Mouse (Mus musculus) heart, postnatal 10 days (tissue): ENCODE results near the gene Hist1h4k. TPM values are rescaled to one million over a fixed set of nuclear protein-coding genes. Genes with fewer than 3 reads are reported as not detected.
"Not testable (repeated sequence)": the region's sequence is repeated elsewhere in the genome, so short reads cannot be mapped to it uniquely, and the experiment has no call there.

Experiments used
- DNase-seq, 2 experiments: peaks; one replicate each; pipeline ENCODE4 v3.0.0; 2021
- intact Hi-C: fragments of 180-260 bp; cut with DNase I; formaldehyde crosslinking; loops from one replicate; pipeline ENCODE4 v1.15.1; 2025
- total RNA-seq, 2 experiments: library from RNA; stranded (reverse); gene quantifications; 2 replicates each; pipeline ENCODE4 v1.2.3; 2021

Hist1h4k gene
- 100 to 1,000 TPM; 426 to 466 TPM for total RNA-seq

DNA sequence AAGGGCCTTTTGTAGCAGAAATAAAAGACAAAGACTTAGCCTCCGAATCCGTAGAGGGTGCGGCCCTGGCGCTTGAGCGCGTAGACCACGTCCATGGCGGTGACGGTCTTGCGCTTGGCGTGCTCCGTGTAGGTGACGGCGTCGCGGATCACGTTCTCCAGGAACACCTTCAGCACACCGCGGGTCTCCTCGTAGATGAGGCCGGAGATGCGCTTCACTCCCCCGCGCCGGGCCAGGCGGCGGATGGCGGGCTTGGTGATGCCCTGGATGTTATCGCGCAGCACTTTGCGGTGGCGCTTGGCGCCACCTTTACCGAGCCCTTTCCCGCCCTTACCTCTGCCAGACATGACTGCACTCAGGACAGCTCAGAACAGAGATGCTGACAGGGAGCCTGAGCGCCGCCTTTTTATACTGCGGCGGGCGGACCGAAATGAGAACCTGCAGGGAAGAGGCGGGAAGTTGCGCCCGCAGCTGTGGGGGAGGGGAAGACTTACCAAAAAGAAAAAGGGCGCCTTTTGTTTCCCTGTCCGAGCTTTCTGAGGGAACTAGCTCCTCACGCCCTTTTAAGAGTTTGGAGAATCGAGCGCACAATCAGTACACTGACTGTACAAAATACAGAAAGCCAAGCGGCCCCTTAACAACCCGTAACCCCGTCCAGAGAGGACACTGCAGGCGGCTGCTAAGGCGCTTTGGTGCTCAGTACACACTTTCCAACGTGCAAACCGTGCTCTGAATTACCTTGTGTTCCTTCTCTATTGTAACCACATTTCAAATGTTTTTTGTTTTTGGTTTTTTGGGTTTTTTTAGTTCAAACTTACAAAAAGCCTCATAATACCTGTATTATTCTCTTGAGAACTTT lies at the start of gene Hist1h4k:
Hist1h4k (minus strand) TSS at position 347 of the 859 bp plus-strand sequence.
- intact Hi-C loops, result loop anchor here (10.0 kb wide), 1 partner anchor 2004 kb away; the partner anchor contains the start of genes Hist1h2ab, Hist1h3b and Hist1h4b
- peak; percentile 91 to 93 for DNase-seq

GRCm38 (mm10) chr13:21797163-21797562 lies 46.9 kb upstream of the Hist1h4k start:
- DNase-seq, intact Hi-C loops: not testable (repeated sequence)

- intact Hi-C loops, result no loop called here
- no peak for DNase-seq
These were observed 45.3 kb upstream of the Hist1h4k start for GRCm38 (mm10) chr13:21795584-21795983.

GRCm38 (mm10) chr13:21790601-21791283 lies 40.4 kb upstream of the Hist1h4k start:
- DNase-seq, result no peak
- intact Hi-C loops, result no loop called here

DNA sequence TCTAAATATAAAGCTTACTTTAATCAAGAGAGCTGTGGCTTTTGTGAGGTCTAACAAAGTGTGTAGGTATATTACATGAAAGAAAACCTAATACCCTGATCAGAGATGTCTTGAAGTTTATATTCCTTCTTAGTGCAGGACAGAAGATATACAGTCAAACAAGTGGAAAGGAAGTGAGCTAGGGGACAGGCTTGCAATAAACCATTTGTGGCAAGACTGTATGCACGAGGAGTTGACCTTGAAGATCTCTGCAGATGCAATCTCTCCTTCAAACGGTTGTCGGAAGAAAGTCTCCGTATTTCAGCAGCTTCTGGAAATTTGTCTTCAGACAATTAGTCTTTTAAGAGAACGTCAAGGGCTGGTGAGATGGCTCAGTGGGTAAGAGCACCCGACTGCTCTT lies 39.6 kb upstream of the Hist1h4k start:
- DNase-seq, result no peak
- intact Hi-C loops, result no loop called here

DNA sequence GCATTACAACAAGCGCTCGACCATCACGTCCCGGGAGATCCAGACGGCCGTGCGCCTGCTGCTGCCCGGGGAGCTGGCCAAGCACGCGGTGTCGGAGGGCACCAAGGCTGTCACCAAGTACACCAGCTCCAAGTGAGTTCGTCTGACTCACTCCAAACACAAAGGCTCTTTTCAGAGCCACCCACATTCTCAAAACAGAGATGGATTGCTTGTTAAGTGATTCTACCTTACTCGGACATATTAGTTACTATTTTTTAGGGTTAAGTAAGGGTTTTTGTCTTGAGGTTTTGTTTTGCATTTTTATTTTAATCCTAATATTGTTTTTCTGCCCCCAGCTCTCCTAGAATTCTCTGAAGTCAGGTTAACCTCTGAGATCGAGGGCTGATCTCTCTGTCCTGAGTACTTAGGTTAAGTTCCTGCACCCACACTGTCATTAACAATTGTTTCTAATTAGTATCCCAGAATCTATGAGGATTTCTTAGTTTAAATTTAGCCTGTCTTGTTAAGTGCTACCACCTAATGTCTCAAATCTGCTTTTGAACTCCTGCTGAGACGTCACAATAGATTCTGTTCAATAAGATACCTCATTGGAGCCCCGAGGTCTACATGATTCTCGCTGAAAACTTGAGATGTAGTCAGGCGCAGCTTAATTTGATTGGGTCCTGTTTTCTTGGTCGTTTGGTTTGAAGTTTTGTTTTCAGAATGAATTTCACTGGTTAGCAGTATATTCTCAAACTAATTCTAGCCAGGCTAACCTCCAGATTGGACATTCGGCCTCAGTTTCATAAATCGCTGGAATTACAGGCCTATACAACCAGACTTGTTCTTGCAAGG lies 37.7 kb upstream of the Hist1h4k start:
- intact Hi-C loops, result no loop called here
- peak in 1 of 2 experiments; percentile 12 for DNase-seq

- intact Hi-C loops, result not testable (repeated sequence)
- DNase-seq, result peak; percentile 96
These were observed 36.8 kb upstream of the Hist1h4k start, which contains the start of the genes Hist1h2an and Hist1h2bp for GRCm38 (mm10) chr13:21786899-21787629. Hist1h2an (minus strand) TSS chr13:21787218. Hist1h2bp (plus strand) TSS chr13:21787461.

GRCm38 (mm10) chr13:21786189-21786898 lies 36.0 kb upstream of the Hist1h4k start:
- intact Hi-C loops, result no loop called here
- no peak for DNase-seq

- intact Hi-C loops, result loop anchor here (2.0 kb wide), 1 partner anchor 74 kb away; no protein-coding TSS in a partner anchor
- DNase-seq, result no peak
These were observed 34.0 kb upstream of the Hist1h4k start for GRCm38 (mm10) chr13:21784311-21784710.

- peak; percentile 35 to 63 for DNase-seq
- intact Hi-C loops, result loop anchor here (2.0 kb wide), 1 partner anchor 73 kb away; no protein-coding TSS in a partner anchor
These were observed 33.4 kb upstream of the Hist1h4k start for GRCm38 (mm10) chr13:21783734-21784161.

DNA sequence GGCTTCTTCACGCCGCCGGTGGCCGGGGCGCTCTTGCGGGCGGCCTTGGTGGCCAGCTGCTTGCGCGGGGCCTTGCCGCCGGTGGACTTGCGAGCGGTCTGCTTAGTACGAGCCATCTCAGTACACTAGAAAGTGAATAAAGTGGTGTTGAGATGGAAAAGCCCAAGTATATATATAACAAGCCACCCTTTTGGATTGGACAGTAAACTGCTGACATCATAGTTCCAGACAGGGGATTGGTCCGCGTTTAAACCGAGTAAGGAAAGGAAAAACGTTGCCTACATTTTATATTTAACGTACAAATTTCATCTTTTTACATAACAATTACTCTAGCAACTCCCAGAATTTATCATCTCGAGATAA lies 32.9 kb upstream of the Hist1h4k start, which contains the start of gene Hist1h3i:
Hist1h3i (minus strand) TSS at position 116 of the 363 bp plus-strand sequence.
- peak; percentile 80 to 81 for DNase-seq
- intact Hi-C loops, result no loop called here

DNA sequence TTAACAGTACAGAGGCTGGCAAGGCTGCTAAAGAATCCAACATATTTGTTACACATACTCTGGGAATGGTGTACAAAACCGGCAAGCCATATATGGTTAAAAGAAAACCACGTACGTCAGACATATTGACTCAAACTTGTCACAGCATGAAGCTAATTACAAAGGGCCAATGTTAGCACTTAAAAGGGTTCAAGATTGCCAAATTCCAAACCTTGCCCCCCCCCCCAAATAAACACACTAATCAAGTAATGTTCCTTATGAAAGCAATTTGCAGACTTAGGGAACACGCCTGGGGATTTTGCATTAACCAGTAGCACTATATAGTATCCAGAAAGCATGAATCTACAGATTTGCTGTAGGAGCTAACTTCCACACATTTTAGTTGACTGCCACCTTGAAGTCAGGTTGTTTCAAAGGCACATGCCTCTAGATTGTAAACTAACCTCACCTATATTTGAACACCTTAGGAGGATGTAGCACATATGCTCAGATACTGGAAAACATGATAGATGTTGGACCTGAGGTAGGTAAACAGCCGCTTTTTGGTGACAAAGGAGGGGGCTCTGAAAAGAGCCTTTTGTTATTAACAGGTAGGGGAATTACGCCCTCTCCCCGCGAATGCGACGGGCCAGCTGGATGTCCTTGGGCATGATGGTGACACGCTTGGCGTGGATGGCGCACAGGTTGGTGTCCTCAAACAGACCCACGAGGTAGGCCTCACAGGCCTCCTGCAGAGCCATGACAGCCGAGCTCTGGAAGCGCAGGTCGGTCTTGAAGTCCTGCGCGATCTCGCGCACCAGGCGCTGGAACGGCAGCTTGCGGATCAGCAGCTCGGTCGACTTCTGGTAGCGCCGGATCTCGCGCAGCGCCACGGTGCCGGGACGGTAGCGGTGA lies 32.3 kb upstream of the Hist1h4k start:
- intact Hi-C loops, result not testable (repeated sequence)
- peak in 1 of 2 experiments; percentile 38 for DNase-seq

DNA sequence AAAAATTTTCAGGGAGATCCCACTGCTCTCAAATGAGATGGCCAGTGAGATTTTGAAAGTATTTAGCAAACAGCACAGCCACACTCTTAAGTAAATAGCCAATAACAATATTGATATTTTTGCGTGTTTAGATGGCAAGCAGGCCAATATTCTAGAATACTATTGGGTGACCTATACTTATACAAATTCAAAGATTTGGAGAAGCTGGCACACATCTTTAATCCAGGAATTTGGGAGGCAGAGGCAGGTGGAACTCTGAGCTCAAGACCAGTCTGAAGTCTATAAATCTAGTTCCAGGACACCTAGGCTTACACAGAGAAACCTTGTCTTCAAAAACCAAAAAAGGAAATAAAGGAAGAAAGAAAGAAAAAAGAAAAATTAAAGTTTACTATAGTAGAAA lies 31.3 kb upstream of the Hist1h4k start:
- no peak for DNase-seq
- intact Hi-C loops, result loop anchor here (2.0 kb wide), 1 partner anchor 29 kb away; the partner anchor contains the start of gene Hist1h2ak

- intact Hi-C loops, result loop anchor here (2.0 kb wide), 1 partner anchor 28 kb away; the partner anchor contains the start of gene Hist1h2ak
- no peak for DNase-seq
These were observed 30.8 kb upstream of the Hist1h4k start for GRCm38 (mm10) chr13:21781021-21781555.

GRCm38 (mm10) chr13:21779767-21780731 lies 29.7 kb upstream of the Hist1h4k start, which contains the start of gene Hist1h1b:
Hist1h1b (minus strand) TSS chr13:21780625.
- peak; percentile 75 to 76 for DNase-seq
- intact Hi-C loops, result loop anchor here (2.0 to 5.0 kb wide), 2 partner anchors 27 to 58 kb away; partner anchors contain the start of genes Hist1h2ak and Hist1h2bm
